Mouse (Mus musculus): ENCODE data around the gene Chn1.

The Chn1 gene

GRCm38 (mm10) chr2:73618486-73619052 lies 156.6 kb downstream of the Chn1 start:
- no peak for DNase-seq

- DNase-seq = no peak
Observed at GRCm38 (mm10) chr2:73616434-73617057, 158.6 kb downstream of the Chn1 start.

GRCm38 (mm10) chr2:73615456-73615855 lies 159.7 kb downstream of the Chn1 start:
- no peak for DNase-seq

- DNase-seq = no peak
Observed at GRCm38 (mm10) chr2:73614303-73614702, 160.8 kb downstream of the Chn1 start.

GRCm38 (mm10) chr2:73612941-73613340 lies 162.2 kb downstream of the Chn1 start:
- DNase-seq = no peak

GRCm38 (mm10) chr2:73612367-73612914 lies 162.7 kb downstream of the Chn1 start:
- DNase-seq = no peak

GRCm38 (mm10) chr2:73611798-73612197 lies 163.3 kb downstream of the Chn1 start:
- DNase-seq = no peak

- DNase-seq = no peak
Observed at GRCm38 (mm10) chr2:73609724-73610210, 165.4 kb downstream of the Chn1 start.

- DNase-seq = no peak
Observed at GRCm38 (mm10) chr2:73609067-73609723, 166.0 kb downstream of the Chn1 start.

GRCm38 (mm10) chr2:73608391-73608790 lies 166.8 kb downstream of the Chn1 start:
- DNase-seq = no peak

- DNase-seq = no peak
Observed at GRCm38 (mm10) chr2:73607609-73608008, 167.5 kb downstream of the Chn1 start.

- DNase-seq = no peak
Observed at GRCm38 (mm10) chr2:73607146-73607545, 168.0 kb downstream of the Chn1 start.

GRCm38 (mm10) chr2:73606616-73607015 lies 168.5 kb downstream of the Chn1 start:
- DNase-seq = no peak

- no peak for DNase-seq
Observed at GRCm38 (mm10) chr2:73605077-73605476, 170.1 kb downstream of the Chn1 start.

- DNase-seq = no peak
Observed at GRCm38 (mm10) chr2:73604579-73604978, 170.6 kb downstream of the Chn1 start.

- no peak for DNase-seq
Observed at GRCm38 (mm10) chr2:73600650-73601049, 174.5 kb downstream of the Chn1 start.

GRCm38 (mm10) chr2:73597772-73598171 lies 177.4 kb downstream of the Chn1 start:
- no peak for DNase-seq

- no peak for DNase-seq
Observed at GRCm38 (mm10) chr2:73596786-73597185, 178.4 kb downstream of the Chn1 start.

GRCm38 (mm10) chr2:73596326-73596725 lies 178.8 kb downstream of the Chn1 start:
- no peak for DNase-seq

- no peak for DNase-seq
Observed at GRCm38 (mm10) chr2:73593101-73593439, 182.1 kb downstream of the Chn1 start.

- DNase-seq = no peak
Observed at GRCm38 (mm10) chr2:73592231-73593100, 182.7 kb downstream of the Chn1 start.

- no peak for DNase-seq
Observed at GRCm38 (mm10) chr2:73591246-73591645, 183.9 kb downstream of the Chn1 start.

GRCm38 (mm10) chr2:73590106-73590505 lies 185.0 kb downstream of the Chn1 start:
- DNase-seq = peak; percentile 30

Measured in liver (tissue).